Mouse (Mus musculus) liver, postnatal 0 days (tissue): ENCODE measurements at regions not wholly inside any gene's neighbourhood (a gene's known extent, or its start where the extent isn't known, plus 50 kb on each side); places are given as distances from the start of the nearest gene placed in this dataset.

Source experiments
- ATAC-seq: fragments of 200-750 bp; cut with Nextera tagmentation; 2 replicates; pipeline ENCODE4 v1.8.0; 2017; ENCODE audit warnings: mild to moderate bottlenecking, moderate library complexity
- DNase-seq: peaks from one replicate; pipeline ENCODE4 v3.0.0-alpha.2; 2016
- H3K27ac ChIP-seq: fragments of 300-500 bp; sonication (generic); 2 replicates; pipeline ENCODE4 v1.5.1; 2014; ENCODE audit warnings: antibody characterized with exemption, moderate library complexity, mild to moderate bottlenecking, low read depth
- H3K27me3 ChIP-seq: fragments of 300-500 bp; sonication (generic); 2 replicates; pipeline ENCODE4 v1.6.1; 2014; ENCODE audit warnings: low read length, control low read depth, mixed read lengths; ENCODE audit not compliant: insufficient read depth
- H3K36me3 ChIP-seq: fragments of 300-500 bp; sonication (generic); replicated peaks from 2 replicates; pipeline ENCODE4 v1.6.1; 2014; ENCODE audit warnings: mild to moderate bottlenecking, control low read depth, low read length, moderate library complexity, mixed read lengths; ENCODE audit not compliant: insufficient read depth
- H3K4me1 ChIP-seq: fragments of 300-500 bp; sonication (generic); 2 replicates; pipeline ENCODE4 v1.6.1; 2014; ENCODE audit warnings: antibody characterized with exemption, mild to moderate bottlenecking, control low read depth; ENCODE audit not compliant: insufficient read depth
- H3K4me2 ChIP-seq: fragments of 300-500 bp; sonication (generic); 2 replicates; pipeline ENCODE4 v1.6.1; 2014; ENCODE audit warnings: low read depth, mild to moderate bottlenecking, low read length, moderate library complexity, mixed read lengths
- H3K4me3 ChIP-seq: fragments of 300-500 bp; sonication (generic); 2 replicates; pipeline ENCODE4 v1.5.1; 2014; ENCODE audit warnings: low read depth, low read length
- H3K9ac ChIP-seq: fragments of 300-500 bp; sonication (generic); replicated peaks from 2 replicates; pipeline ENCODE4 v1.6.1; 2014; ENCODE audit warnings: mild to moderate bottlenecking, moderate library complexity
- H3K9me3 ChIP-seq: fragments of 300-500 bp; sonication (generic); 2 replicates; pipeline ENCODE4 v1.6.1; 2016; ENCODE audit warnings: mild to moderate bottlenecking, control low read depth, low read length, mixed read lengths
- CTCF ChIP-seq: sonication (generic); IDR thresholded peaks from 2 replicates; pipeline ENCODE4 v1.5.1; 2016; ENCODE audit warnings: antibody characterized with exemption, low read depth
- EP300 ChIP-seq: IDR thresholded peaks from 2 replicates; pipeline ENCODE4 v1.6.1; 2016; ENCODE audit warnings: antibody characterized with exemption, low read depth, mild to moderate bottlenecking
- WGBS: fragments of 180-500 bp; shearing (Covaris S2); extraction: QIAGEN DNeasy Blood & Tissue Kit; methylation state at CpG from one replicate; pipeline ENCODE4 v1.1.7; 2014; ENCODE audit not compliant: insufficient replicate concordance; 5-methylcytosine and 5-hydroxymethylcytosine counted together

DNA sequence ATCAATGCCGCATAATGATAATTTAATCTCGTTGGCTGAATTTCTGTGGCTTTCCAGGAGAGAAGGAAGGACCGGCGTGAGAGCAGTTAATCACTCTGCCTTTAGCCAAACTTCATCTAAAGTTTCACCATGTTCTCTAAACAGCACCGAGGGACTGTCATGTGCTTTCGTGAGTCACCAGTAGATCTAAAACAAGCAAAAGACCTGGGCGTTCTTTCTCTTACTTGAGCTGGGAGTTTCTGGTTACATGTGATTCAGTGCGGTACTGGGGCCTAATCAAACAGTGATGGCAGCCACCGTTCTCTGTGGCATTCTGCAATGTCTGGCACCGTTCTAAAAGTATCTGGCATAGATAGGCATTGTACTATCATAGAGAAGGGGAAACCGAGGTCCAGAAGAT is 266.7 kb downstream of the Tle3 start:
- DNase-seq (no peak), ATAC-seq (no peak)
- Histone ChIP-seq H3K4me1 (no peaks in the 10 kb centered on the region), H3K9ac (no peak overlapping the region), H3K36me3 (no peaks in the 10 kb centered on the region), H3K4me2 (no peak overlapping the region), H3K4me3 (no peak overlapping the region), H3K27ac (no peak overlapping the region), H3K9me3 (no peaks in the 10 kb centered on the region), H3K27me3 (no peaks in the 10 kb centered on the region)
- TF ChIP-seq EP300 (no peak), CTCF (no peak)
- WGBS, result 82% methylated on average over 11 of the region's 11 CpGs

GRCm38 (mm10) chr9:61633936-61634335 is 261.8 kb downstream of the Tle3 start:
- Histone ChIP-seq H3K9me3 (no peaks in the 10 kb centered on the region), H3K4me1 (no peaks in the 10 kb centered on the region), H3K36me3 (no peaks in the 10 kb centered on the region), H3K27ac (no peak overlapping the region), H3K4me3 (no peak overlapping the region), H3K4me2 (no peak overlapping the region), H3K27me3 (no peaks in the 10 kb centered on the region), H3K9ac (no peak overlapping the region)
- WGBS, result 81% methylated on average over 9 of the region's 9 CpGs
- DNase-seq, result no peak
- TF ChIP-seq CTCF, result no peak
- TF ChIP-seq EP300, result no peak
- ATAC-seq, result no peak

GRCm38 (mm10) chr9:61632602-61633001 is 260.4 kb downstream of the Tle3 start:
- no peak for ATAC-seq
- TF ChIP-seq EP300, result no peak
- no peak for TF ChIP-seq CTCF

DNA sequence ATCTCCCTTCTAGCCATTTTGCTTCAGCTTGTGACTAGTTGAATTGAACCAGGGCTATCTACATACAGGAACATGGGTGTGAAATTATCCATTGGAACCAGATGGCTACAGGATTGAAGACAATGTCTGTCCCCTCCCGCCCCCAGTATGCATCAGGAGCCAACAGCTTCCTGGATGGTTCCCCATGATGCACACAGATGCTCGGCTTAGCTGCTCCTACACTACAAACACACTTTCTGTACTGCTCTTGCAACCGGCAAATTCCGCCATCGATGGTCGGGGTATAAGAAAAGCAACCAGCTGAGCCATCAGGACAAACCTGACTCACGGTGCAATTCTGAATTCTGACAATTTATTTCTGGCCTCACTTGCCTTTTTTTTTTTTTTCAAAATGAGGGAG is 258.9 kb downstream of the Tle3 start:
- no peak overlapping the region for H3K9ac ChIP-seq
- TF ChIP-seq EP300 (no peak), CTCF (no peak)
- H3K4me2 ChIP-seq, result no peak overlapping the region
- no peak for DNase-seq
- no peak for ATAC-seq
- H3K4me3 ChIP-seq, result no peak overlapping the region
- no peaks in the 10 kb centered on the region for H3K9me3 ChIP-seq
- WGBS, result 84% methylated on average over 7 of the region's 7 CpGs
- H3K27me3 ChIP-seq, result no peaks in the 10 kb centered on the region
- no peaks in the 10 kb centered on the region for H3K4me1 ChIP-seq
- no peak overlapping the region for H3K27ac ChIP-seq
- H3K36me3 ChIP-seq, result no peaks in the 10 kb centered on the region

More at GRCm38 (mm10) chr9:61632602-61633001, 260.4 kb downstream of the Tle3 start:
- Histone ChIP-seq H3K9me3 (no peaks in the 10 kb centered on the region), H3K27me3 (no peaks in the 10 kb centered on the region), H3K9ac (no peak overlapping the region), H3K27ac (no peak overlapping the region), H3K36me3 (no peaks in the 10 kb centered on the region), H3K4me2 (no peak overlapping the region), H3K4me3 (no peak overlapping the region), H3K4me1 (no peaks in the 10 kb centered on the region)
- no peak for DNase-seq
- WGBS, result 81% methylated on average over 3 of the region's 3 CpGs

- DNase-seq, result no peak
- H3K9me3 ChIP-seq, result no peaks in the 10 kb centered on the region
- H3K4me3 ChIP-seq, result no peak overlapping the region
- no peaks in the 10 kb centered on the region for H3K27me3 ChIP-seq
- no peak overlapping the region for H3K27ac ChIP-seq
- H3K9ac ChIP-seq, result no peak overlapping the region
- H3K36me3 ChIP-seq, result no peaks in the 10 kb centered on the region
- no peak for TF ChIP-seq CTCF
- TF ChIP-seq EP300, result no peak
- H3K4me2 ChIP-seq, result no peak overlapping the region
- H3K4me1 ChIP-seq, result no peaks in the 10 kb centered on the region
- WGBS, result 52% methylated on average over 6 of the region's 6 CpGs
- no peak for ATAC-seq
These were observed 255.8 kb downstream of the Tle3 start for GRCm38 (mm10) chr9:61627801-61628574.

GRCm38 (mm10) chr9:61622933-61623332 is 250.8 kb downstream of the Tle3 start:
- Histone ChIP-seq H3K9ac (no peak overlapping the region), H3K27ac (no peak overlapping the region), H3K4me3 (no peak overlapping the region), H3K36me3 (no peaks in the 10 kb centered on the region), H3K27me3 (peaks cover 6% of the 10 kb centered on the region; the same call in 1 of the 2 replicates), H3K4me1 (no peaks in the 10 kb centered on the region), H3K9me3 (no peaks in the 10 kb centered on the region), H3K4me2 (no peak overlapping the region)
- DNase-seq, result no peak
- TF ChIP-seq CTCF (no peak), EP300 (no peak)
- ATAC-seq, result no peak
- 63% methylated on average over 7 of the region's 7 CpGs for WGBS
